Mouse (Mus musculus): ENCODE data around the gene Mecom.

Mecom gene

DNA sequence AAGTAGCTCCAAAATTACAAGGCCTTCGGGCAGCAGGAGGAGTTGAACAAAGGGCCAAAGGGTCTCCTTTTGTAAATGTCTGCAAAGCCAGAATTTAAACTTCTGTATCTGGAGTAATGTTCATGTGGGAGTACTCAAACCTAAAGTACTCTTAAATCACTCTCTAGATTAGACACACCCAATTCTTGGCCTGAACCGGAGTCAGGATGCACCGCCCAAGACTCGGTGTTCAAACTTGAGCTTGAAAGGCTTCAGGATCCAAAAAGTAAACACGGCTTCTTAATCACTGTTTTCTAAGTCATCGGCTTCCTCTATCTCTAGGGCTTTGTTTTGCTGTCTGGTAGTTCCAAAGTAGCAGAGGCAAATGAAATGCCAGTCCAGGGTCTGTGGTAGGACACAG, 67.3 kb downstream of the Mecom start:
- DNase-seq: no peak

DNA sequence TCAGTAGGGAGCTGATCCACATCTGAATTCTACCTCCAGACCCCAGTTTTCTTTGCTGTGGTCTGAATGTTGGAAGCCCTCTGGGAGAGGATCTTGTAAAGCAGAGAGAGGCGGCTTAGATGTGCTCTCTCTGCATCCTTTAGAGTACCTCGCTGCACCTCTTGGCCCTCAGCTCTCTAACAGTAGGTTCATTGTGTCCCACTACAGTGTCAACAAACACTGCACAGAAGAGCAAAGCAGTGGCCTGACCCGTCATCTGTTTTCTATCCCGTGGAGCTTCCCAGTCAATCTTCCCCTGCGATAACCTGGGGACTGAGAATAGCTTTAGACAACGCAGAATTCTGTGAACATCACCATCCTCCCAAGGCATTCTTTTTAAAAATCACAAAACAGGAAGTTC, 69.6 kb downstream of the Mecom start:
- no peak for DNase-seq

DNA sequence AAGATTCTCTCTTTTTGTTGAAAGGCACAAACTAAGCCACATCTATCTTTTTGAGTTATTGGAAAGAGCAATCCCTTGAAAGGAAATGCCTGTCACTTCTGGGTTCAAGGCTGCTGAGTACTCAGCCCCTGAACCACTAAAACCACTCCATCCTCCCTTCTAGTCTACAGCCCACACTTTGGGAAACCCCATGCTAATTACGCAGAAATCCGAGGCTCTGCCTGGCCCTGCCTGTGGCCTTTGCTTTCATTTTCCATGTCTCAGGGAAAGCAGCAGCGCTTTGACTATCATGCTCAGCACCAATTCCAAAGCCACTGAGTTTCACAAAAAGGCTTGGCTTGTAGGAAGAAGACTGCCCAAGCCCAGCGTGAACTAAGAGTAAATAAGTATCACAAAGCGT, 70.8 kb downstream of the Mecom start:
- no peak for DNase-seq

DNA sequence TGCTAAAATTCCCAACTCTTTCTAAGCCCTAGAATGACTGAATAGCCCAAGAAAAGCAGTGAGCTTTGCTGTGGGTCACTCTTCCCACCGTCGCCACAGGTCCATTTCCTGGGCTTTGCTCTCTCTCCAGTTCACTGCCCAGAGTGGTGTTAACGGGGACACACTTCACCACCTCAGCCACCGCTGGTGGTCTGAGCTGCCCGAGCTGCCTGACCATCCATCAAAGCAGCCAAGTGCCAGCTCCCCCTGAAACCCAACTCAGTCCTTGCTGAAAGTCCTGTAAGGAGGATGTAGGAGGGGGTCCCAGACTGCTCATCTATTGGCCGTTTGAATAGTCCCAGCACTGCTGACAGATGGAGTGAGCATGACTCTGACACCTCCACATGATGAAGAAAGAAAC, 72.2 kb downstream of the Mecom start:
- no peak for DNase-seq

DNA sequence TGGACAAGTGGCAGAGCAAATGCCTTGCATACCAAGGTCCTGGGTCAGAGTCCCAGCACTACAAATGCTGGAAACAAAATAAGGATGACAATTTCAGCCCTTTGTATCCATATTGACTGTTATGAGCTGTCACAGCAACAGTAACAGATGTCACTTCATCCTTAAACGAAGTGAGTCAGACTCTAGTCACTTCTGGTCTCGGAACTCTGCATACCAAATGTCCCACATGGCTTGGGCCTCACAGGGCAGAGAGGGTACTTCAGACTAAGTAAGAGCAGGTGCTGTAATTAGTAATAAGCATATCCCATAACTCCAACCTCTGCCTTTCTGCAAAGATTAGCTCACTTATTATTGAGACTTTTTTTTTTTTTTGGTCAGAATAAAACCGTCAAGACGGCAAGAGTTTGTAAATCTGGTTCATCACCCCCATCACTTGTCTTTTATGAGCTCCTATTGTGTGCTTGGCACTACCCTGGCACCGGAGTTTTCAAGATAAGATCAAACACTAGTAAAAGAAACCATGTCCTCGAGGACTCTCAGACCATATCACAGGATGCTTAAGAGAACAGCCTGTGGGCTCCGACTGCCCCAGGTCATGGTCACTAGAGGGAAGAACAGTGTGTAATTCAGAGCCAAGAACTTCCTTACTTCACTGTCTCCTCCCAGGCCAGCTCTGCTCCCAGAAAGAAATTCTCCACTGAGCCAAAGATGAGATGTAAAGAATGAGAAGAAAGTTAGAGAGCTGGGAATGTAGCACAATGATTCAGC, 79.6 kb downstream of the Mecom start:
- no peak for DNase-seq

DNA sequence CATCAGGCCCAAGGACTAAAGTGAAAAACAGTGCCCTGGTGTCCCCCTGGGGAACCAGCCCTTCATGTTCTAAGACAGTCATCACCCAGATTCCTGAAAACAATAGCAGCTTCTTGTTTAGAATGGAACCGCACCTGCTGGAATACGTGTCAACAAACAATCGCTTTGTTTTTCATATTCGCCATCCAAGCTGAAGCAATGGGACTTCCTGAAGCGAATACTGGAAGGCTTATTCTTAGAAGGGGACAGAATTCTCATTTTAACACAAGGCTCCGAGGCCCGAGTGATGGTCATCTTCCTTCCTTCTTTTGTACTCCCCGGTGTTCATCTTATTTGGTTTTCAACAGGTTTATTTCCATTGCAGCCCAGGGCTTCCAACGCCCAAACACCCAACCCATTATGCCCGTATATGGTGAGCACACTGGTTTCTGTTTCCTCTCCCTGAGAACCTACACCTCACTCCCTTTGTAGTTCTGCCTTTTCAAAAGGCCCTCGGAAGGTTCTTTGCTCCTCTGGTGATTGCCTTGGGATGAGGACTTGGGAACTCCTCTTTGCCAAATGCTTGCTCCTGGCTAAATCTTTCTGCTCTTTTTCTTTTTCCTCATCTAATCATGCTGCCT, 81.7 kb downstream of the Mecom start:
- DNase-seq: no peak

DNA sequence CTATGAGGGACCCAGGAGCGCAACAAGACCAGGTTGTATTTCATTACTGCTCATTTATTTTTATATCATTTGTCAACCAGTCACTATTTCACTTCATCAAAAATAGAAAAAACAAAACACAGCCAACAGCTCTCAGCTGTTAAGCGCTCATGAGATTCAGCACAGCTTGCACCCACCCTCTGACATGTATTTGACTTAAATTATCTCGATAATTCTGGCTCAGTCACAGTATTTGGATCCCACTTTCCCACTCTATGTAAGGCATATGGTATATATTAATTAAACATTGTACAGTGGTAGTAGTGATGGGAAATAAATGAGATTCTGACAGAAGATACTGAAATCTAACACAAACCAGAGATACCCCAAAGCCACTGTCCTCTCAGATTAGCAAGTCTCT, 83.3 kb downstream of the Mecom start:
- DNase-seq: no peak

DNA sequence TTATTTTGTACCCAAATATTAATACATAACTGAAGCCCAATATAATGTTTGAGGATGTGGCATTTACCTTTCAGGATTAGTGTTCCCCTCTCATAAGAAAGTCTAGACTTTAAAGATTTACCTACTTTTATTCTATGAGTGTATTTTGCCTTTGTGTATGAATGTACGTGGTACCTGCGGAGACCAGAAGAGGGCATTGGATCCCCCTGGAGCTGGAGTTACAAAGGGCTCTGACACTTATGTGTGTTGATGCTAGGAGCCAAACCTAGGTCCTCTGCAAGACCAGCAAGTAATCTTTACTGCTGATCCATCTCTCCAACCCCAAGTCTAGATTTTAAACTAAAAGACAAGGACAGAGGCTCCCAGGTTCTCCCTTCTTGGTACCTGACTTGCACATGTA, 86.0 kb downstream of the Mecom start:
- no peak for DNase-seq

DNA sequence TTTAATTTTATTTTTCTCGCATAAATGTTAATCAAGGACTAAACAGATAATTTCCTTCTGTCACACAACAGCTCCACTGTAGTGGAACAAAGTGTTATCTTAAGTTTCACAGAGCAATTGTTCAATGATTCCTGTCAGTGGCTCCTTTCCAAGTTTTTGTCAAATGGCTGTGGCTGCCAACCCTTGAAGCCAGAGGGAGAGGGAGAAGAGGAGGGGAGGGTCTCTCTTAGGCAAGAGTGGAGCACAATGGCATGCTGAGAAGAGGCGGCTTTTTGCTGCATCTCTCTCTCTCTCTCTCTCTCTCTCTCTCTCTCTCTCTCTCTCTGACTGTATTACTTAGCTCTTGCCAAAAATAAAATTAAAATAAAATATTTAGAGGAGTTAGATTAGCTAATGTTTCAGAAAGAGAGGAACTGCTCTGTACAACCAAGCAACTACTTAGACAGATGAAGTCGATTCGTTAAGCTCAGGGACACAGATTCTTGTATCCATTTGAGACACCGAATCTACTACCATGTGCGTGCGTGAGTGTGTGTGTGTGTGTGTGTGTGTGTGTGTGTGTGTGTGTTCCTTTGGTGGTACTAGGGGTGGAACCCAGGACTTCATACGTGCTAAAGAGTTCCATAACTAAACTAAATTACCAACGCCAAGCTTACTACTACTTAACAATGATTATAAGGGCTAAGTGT, 86.8 kb downstream of the Mecom start:
- DNase-seq: no peak

DNA sequence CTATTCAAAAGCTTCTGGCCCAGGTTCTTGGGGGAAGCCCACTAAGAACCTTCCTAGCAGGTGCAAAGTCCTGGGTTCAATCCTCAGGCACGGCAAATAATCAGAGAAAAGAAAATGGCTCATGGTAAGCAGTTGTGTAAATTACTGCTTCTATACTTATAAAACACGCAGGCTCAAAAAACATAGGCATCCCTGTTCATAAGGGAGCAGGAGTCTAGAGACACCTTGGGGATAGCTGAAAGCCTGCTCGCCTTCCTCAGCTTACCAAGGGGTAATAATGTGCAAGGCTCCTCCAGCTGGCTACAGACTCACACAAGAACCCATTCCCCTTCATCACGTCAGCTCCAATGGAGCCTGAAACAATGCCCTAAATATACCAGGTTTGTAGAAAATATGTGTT, 88.2 kb downstream of the Mecom start:
- DNase-seq: no peak

DNA sequence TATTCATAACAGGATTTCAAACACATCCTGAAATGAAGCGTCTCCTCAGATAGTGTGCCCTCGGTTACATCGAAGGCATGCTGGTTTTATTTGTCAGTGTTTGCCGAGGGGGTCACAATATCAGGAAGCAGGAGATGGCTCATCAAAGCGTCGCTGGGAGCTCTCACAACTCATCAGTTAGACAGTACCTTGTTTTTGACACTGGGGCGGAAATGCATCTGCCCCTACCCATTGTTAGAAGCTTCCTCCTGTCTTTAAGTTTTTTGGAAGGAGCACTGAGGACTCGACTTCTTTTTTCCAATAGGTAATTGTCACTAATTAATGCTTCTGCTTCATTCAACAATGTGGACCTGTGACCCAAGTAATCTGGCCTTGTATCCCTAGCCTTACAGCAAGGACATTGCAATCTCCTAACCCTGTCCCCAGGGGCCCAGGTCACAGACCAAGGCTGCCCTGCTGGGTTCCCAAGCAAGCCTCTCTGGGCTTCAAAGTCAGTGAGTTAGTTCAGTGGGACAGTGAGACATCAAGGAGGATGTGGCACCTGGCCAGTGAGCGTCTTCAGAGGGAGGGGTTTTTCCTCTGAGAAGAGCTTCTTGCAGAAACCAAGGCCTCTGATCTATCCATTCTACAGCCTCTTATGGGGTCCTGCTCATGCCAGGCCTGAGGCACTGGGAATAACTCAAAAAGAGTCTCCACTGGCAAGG, 89.7 kb downstream of the Mecom start:
- no peak for DNase-seq

DNA sequence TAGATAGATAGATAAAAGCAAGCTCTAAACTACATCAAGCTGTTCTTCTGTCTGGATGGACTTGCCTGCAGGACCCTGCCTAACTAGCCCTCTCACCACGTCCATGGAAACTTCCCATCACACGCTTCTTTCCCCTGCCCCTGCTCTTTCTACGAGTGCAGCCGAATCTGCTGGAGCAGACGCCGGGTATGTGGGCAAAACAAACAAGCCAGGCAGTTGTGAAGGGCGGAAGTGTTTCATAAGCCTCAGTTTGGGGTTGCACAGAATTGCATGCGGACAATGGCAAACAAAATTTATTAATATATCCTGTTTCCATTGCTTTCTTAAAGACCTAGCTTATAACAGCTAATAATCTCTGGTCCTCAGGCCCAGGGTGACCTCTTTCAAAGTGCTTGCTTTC, 91.9 kb downstream of the Mecom start:
- no peak for DNase-seq

DNA sequence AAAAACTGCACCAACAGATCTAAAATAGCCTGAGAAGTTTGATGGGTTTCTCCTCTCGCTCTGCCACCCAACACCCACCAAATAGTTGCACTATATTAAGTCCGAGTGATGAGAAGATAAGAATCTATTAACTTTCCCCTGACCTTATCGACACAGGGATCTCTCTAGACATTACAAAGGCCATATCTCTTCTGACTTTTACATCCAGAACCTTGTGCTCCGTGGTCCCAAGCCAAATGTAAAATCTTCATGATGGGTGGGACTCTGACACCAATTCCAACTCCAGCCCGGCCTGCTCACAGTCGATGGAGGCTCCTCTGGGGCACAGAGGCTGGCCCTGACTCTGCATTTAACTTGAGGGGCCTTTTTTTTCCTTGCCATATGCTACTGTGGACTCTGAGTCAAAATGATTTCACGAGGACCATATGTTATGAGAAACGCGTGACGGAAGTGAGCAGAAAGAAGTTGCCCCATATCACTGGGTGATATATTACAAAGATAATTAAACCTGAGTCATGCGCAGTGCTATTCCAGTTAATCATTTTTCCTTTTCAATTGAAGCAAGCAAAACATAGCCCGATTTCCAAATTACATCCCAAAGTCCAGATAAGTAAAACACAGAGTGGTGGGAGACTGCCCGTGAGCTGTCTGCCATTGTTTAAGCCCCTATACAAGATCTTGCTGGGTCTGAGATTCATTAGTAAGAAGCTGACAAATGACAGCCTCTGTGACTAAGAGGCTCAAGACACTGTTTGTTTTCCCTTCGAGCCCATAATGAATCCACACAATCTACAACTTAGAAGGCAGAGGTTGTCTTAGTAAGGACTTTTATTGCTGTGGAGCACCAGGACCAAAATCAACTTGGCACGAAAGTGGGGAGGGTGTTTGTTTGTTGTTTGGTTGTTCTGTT, 94.0 kb downstream of the Mecom start:
- DNase-seq: no peak

DNA sequence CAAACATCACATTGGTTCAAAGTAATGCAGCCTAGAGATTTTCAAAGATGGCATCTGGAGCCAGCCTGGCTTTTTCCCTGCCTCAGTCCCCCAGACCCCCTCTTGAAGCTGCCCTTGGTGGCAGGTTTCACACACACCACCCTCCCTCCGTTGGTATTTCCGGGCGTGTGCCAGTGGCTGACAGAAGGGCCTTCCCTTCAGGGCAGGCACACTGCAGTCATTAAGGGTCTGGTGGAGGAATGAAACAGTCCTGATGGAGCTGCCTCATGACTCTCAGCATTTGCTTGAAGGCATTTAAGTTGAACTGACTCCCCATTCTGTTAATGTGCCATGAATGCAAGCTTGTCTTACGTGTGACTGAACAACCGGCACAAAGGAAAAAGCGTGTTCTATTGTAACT, 94.8 kb downstream of the Mecom start:
- DNase-seq: no peak

DNA sequence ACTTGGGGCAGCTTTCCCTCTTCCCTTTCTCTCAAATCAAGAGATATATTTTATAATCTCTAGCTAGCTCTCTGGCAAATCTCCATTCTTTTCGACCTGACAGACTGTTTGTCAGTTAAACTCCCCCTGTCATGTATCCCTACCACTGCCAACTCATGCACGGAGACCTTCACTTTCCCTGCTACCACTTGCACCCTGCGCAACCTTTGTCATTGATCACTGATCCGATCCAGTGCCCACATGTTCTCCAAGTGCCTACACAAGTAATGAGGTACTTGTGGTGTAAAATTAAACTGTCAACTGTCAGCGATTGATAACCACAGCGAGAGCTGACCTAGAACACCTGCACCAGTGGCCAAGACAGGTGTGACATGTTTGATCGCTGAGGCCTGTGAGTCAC, 95.3 kb downstream of the Mecom start:
- DNase-seq: no peak

DNA sequence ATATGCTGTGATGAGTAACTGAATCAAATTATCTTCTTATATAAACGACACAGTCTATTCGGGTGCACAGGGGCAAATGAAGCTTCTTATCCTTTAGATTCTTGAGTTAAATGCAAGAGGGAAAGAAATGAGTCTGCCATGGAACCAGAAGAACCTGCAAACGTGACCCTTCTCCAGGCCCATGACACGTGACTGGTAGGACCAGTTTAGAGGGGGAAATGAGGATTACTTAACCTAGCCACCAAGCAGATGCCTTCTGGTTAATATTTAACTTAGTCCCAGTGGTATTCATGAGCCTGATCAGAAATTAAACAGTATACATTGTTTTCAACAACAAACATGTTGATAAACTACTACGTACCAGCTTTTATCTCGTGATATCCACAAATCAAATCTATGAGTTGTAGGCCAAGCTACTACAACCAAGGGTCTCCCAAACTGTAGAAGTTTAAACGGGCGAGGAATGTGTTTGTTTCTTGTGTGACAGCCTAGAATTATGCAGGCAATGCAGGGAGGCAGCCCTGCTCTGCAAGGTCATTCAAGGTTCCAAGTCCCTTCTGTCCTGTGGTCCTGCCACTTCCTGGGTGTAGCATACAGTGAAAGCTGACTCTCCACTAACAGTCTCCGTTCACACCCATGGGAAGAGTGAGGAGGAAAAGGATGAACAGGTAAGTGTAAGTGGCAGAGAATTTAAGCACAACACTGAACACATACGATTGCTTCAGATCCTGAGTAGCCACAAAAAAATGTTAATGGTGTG, 97.4 kb downstream of the Mecom start:
- no peak for DNase-seq

DNA sequence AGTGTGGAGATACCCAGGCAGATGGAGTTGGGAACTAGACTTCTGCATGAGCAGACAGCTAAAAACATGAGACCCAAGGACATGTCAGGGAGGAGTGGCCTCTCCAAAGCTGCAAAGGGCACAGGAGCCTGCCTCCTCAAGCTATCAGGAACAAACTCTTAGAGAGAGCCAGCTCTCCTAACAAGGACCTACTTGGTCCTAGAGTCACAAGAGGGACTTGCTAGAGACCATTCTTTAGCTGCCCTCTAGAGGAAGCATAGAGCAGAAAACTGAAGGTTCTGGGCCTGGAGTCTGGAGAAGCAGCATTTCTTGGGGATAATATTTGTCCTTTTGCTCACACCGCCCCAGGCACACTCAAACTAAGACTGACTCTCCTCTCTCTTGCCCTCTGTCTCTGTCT, 99.2 kb downstream of the Mecom start:
- DNase-seq: no peak

DNA sequence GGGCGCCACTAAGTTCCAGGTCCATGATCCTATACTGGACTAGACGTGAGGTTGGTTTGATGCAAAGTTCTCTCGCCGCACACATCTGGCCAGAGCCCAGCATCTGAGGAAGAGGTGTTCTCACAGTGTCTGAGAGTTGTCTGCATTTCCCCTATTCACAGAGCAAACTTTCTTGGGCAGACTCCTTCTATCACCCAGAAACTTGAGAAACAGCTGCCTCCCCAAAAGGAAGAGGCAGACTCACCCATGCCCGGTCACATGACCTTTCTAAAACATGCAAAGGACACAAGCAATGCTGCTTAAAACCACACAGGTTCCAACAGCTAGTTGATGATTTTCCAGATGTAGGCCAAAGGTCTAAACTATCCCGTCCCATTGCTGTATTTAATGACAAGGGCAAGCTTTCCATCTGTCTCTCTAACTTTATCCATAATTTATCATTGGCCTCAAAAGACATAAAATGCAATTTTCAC, 101.8 kb downstream of the Mecom start:
- no peak for DNase-seq

DNA sequence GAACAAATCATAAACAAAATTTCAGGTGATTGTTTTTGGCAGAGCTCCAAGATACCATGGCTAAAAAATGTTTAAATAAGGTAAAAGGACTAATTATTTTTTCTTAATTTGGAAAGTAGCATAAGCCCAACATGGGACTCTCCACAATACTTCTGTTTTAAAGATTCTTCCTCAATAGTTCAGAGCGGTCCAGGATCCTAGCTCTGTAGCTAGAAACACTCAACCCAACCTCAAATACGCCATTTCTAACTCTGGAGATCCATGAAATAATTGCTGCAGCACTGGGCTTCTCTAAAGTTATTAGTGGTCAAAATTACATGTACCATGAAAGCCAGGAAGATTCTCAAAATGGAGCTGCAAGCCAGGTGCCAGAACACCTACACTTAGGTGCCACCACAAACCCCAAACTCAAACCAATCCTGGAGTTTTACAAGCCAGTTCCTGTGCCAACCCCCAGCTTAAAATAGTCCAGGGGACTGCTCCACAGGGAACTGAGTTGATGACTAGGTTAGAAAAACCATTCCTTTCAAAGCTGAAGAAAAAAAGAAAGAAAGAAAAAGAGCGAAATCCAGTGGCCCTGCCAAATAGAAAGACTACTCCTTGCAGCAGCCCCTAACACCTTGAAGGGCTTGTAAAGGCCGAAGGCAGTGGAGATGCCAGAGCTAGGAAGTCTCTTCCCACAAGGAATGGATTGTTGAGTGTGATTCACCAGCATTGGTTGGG, 102.4 kb downstream of the Mecom start:
- DNase-seq: no peak

DNA sequence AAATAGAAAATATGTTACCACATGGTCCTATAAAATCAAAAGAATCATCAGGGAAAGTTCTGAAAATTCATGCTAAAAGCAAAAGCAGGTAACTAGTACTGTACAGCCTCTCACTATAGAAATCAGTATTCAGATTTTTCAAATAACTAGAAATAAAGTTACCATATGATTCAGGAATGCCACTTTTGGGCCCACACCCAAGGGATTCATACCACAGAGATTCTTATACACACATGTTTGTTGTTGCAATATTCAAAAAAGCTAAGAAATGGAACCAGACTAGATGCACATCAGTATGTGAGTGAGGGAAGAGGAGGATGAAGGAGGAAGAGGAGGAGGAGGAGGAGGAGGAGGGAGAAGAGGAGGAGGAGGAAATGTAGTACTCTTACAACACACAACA, 106.2 kb downstream of the Mecom start:
- DNase-seq: no peak

DNA sequence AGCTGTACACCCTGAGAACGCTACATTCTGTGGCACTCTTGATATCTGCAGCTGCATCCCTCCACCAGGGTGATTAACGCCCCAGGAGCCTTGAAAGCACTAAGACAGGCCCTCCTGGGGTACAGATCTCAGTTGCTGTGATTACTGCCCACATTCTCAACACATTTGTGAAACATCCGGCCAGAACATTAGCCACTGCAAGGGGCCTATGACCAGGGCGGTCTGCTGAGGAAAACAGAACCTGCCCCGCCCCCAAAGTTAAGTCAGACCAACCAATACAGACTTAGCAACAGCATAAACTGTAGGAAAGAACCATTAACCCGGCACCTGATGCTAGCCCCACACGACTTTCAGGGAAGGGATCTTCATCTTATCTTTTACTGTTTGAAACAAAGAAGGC, 109.8 kb downstream of the Mecom start:
- no peak for DNase-seq
